Mouse (Mus musculus) frontal cortex, postnatal 10 days (tissue): Measurements from ENCODE around the gene Ndc1.

Experiments used
- DNase-seq, 2 experiments: peaks; one replicate each; pipeline ENCODE4 v3.0.0; 2022; ENCODE audit warnings: low spot score in 2 of 2, mixed read lengths in 1 of 2

Gene Ndc1

GRCm38 (mm10) chr4:107442288-107442687 lies 74.7 kb downstream of the Ndc1 start:
- no peak for DNase-seq

- DNase-seq: no peak
Measured at GRCm38 (mm10) chr4:107442891-107443483, 75.4 kb downstream of the Ndc1 start.

DNA sequence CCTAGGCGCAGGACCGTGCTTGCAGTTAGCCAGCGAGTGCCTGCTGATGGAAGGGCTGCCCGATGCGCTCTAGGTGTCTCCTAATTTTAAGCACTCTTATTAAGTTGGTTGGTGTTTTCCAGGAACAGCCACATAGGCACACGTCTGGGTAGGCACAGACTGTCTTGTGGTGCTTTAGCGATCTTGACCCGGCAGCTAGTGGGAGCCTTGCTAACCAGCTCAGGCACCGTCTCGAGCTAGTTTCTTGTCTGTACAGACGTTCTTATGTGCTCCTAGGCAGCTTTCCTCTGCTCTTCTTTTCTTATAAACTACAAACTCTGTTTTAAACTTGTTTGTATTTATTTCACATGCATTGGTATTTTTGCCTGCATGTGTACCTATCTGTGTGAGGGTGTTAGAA lies 76.0 kb downstream of the Ndc1 start:
- no peak for DNase-seq

- DNase-seq: no peak
Measured at GRCm38 (mm10) chr4:107448481-107448880, 80.9 kb downstream of the Ndc1 start.

DNA sequence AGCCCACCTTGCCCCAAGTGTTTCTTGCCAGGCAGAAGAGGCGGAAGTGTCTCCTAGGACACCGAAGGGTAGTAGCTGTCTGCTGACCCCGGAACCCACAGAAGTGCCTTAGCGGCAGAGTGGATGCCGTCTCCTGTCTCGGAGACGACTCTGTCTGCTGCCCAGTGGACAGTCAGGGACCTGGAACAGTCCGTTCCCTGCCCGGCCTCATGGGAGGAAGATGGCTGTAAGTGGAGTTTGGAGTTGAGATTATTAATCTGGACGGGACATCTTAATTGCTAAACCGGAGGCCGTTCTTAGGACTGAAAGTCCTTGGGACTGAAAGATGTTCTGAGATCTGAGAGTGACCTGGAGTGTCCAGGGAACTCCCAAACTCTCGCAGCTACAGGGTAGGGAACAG lies 81.9 kb downstream of the Ndc1 start:
- DNase-seq: no peak

GRCm38 (mm10) chr4:107452266-107453015 lies 84.9 kb downstream of the Ndc1 start:
- DNase-seq: no peak

GRCm38 (mm10) chr4:107453141-107453984 lies 85.8 kb downstream of the Ndc1 start:
- peak; percentile 76 to 84 for DNase-seq

- no peak for DNase-seq
Measured at GRCm38 (mm10) chr4:107457602-107458001, 90.0 kb downstream of the Ndc1 start.

- no peak for DNase-seq
Measured at GRCm38 (mm10) chr4:107458907-107459306, 91.3 kb downstream of the Ndc1 start.

- no peak for DNase-seq
Measured at GRCm38 (mm10) chr4:107459461-107459860, 91.9 kb downstream of the Ndc1 start.

DNA sequence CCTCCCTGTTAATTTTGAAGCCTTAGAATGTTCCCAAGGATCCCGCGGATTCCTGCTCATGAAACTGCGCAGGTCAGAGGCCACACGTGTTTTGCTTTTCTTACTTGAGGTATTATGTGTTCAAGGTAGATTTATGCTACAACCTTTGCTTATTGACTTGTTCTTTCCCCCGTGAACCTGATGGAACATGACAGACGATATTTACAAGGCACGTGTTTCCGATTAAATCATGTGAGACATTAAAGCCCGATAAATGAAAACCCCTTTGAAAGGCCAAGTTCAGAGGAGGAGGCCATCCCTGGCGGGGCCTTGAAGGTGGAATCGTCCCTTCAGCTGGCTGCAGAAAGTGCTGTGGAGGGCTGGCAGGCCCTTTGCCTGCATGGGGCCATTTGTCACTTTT lies 92.9 kb downstream of the Ndc1 start:
- DNase-seq: no peak
